Mouse (Mus musculus) thymus, adult 2 months (tissue): Measurements from ENCODE around the gene Zfand5.

Experiments used
- CTCF ChIP-seq: fragments of 200-500 bp; IDR thresholded peaks from 2 replicates; pipeline ENCODE4 v1.5.1; 2012; ENCODE audit warnings: mild to moderate bottlenecking, control low read depth, low read length, moderate library complexity, borderline replicate concordance; ENCODE audit not compliant: control insufficient read depth, poor library complexity, insufficient read depth; ENCODE audit errors: extremely low read depth
- POLR2A ChIP-seq: fragments of 200-500 bp; IDR thresholded peaks from 2 replicates; pipeline ENCODE4 v1.6.1; 2012; ENCODE audit warnings: mild to moderate bottlenecking, low read length, control low read depth, moderate library complexity; ENCODE audit not compliant: control insufficient read depth, poor library complexity, insufficient read depth; ENCODE audit errors: extremely low read depth

- TF ChIP-seq CTCF (no peak), POLR2A (no peak)
Observed at GRCm38 (mm10) chr19:21297411-21297810, 25.3 kb downstream of the Zfand5 start.
